Mouse (Mus musculus) lung, embryonic 14.5 days (tissue): Measurements from ENCODE around the gene Ceacam19. TPM values are rescaled to one million over a fixed set of nuclear protein-coding genes. Genes with fewer than 3 reads are reported as not detected.

Experiments
- ATAC-seq: fragments of 200-750 bp; cut with Nextera tagmentation; 2 replicates; pipeline ENCODE4 v1.8.0; 2017; ENCODE audit warnings: mild to moderate bottlenecking, moderate TSS enrichment, moderate library complexity; ENCODE audit not compliant: insufficient read depth
- DNase-seq: peaks from one replicate; pipeline ENCODE4 v3.0.0-alpha.2; 2015
- H3K27ac ChIP-seq: fragments of 300-500 bp; sonication (generic); 2 replicates; pipeline ENCODE4 v1.5.1; 2014; ENCODE audit warnings: low read depth, mild to moderate bottlenecking, moderate library complexity
- H3K27me3 ChIP-seq: fragments of 300-500 bp; sonication (generic); 2 replicates; pipeline ENCODE4 v1.6.1; 2014; ENCODE audit warnings: low read length, control low read depth; ENCODE audit not compliant: insufficient read depth
- H3K36me3 ChIP-seq: fragments of 300-500 bp; sonication (generic); 2 replicates; pipeline ENCODE4 v1.6.1; 2014; ENCODE audit warnings: control low read depth; ENCODE audit not compliant: insufficient read depth
- H3K4me1 ChIP-seq: fragments of 300-500 bp; sonication (generic); 2 replicates; pipeline ENCODE4 v1.6.1; 2014; ENCODE audit warnings: antibody characterized with exemption, control low read depth; ENCODE audit not compliant: insufficient read depth
- H3K4me2 ChIP-seq: fragments of 300-500 bp; sonication (generic); 2 replicates; pipeline ENCODE4 v1.6.1; 2014; ENCODE audit warnings: mild to moderate bottlenecking
- H3K4me3 ChIP-seq: fragments of 300-500 bp; sonication (generic); 2 replicates; pipeline ENCODE4 v1.5.1; 2014; ENCODE audit warnings: low read depth, low read length
- H3K9ac ChIP-seq: fragments of 300-500 bp; sonication (generic); 2 replicates; pipeline ENCODE4 v1.6.1; 2014
- H3K9me3 ChIP-seq: fragments of 300-500 bp; sonication (generic); 2 replicates; pipeline ENCODE4 v1.6.1; 2016; ENCODE audit warnings: low read depth, low read length, control low read depth
- CTCF ChIP-seq: IDR thresholded peaks from 2 replicates; pipeline ENCODE4 v1.5.1; 2016; ENCODE audit warnings: antibody characterized with exemption, low read depth
- WGBS: fragments of 180-500 bp; shearing (Covaris S2); extraction: QIAGEN DNeasy Blood & Tissue Kit; methylation state at CpG from one replicate; pipeline ENCODE4 v1.1.7; 2014; 5-methylcytosine and 5-hydroxymethylcytosine counted together
- polyA plus RNA-seq: library from polyadenylated mRNA; unstranded; fragments of >200 nt; fragmentation: Nextera tagmentation; extraction: Ambion mirVana; gene quantifications from 2 replicates; pipeline ENCODE4 v1.2.1, GENCODE M21; 2014

The Ceacam19 gene
- polyA plus RNA-seq, 1 experiment from 2014 or later = not detected

DNA sequence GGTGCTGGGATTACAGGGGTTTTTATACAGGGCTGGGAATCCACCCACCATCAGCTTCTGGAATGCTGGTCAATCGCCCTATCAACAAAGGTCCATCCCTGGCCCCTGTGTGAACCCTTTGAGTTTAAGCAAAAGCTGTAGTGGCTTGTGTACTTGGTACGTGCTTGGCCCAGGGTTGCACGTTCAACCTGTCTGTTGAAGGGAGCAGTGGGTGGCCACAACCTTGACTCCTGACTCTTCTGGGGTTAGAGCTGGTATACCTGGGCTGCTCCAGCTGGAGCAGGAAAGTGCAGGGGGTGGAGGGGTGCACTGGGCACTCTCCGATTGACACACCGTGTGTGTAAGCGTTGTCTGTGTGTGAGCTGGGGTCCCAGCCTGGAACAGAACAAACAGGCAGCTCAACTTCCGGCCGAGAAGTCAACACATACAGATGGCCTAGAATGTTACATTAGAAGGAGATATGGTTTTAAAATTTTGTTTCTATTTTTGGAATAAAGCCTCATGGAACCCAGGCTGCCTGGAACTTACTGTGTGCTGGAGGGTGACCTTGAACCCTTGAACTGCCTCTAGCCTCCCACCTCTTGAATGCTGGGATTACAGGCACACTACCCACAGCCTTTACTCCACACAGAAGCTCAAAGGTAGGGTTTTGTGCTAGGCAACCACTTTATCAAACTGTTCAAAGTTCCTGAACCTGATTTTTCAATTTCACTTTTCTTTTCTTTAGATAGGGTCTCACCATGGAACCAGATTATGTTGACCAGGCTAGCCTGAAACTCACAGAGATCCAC lies 22.3 kb downstream of the Ceacam19 start:
- ATAC-seq (no peak), DNase-seq (no peak)
- H3K9me3 ChIP-seq = no peaks in the 10 kb centered on the region
- 65% methylated on average over 8 of the region's 8 CpGs for WGBS
- H3K4me1 ChIP-seq = no peaks in the 10 kb centered on the region
- TF ChIP-seq CTCF = no peak
- H3K4me3 ChIP-seq = no peak overlapping the region
- no peak overlapping the region for H3K4me2 ChIP-seq
- H3K9ac ChIP-seq = no peak overlapping the region
- H3K27me3 ChIP-seq = no peaks in the 10 kb centered on the region
- no peak overlapping the region for H3K27ac ChIP-seq
- H3K36me3 ChIP-seq = no peaks in the 10 kb centered on the region

DNA sequence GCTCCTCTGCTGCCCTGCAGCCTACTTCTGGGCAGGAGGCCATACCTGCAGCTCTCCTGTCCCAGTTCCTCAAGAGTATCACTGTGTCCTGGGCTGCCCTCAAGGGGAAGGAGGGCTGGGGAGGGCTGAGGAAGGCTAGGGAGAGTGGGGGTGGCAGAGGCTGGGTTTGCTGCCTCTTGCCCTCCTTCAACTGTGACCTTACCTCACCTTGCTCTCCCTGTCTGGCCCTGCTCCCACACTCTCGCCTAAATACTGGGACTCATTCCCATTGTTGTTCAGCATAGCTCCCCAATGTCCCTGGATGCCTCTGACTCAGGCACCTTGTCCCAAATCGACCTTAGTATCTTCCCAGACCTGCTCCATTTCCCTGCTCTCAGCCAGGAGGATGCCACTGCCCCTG lies 23.5 kb downstream of the Ceacam19 start:
- Histone ChIP-seq H3K4me3 (no peak overlapping the region), H3K4me1 (no peaks in the 10 kb centered on the region), H3K27ac (no peak overlapping the region), H3K9me3 (no peaks in the 10 kb centered on the region), H3K27me3 (no peaks in the 10 kb centered on the region), H3K9ac (no peak overlapping the region), H3K4me2 (no peak overlapping the region), H3K36me3 (no peaks in the 10 kb centered on the region)
- no peak for ATAC-seq
- DNase-seq = no peak
- 23% methylated on average over 2 of the region's 2 CpGs for WGBS
- TF ChIP-seq CTCF = no peak

DNA sequence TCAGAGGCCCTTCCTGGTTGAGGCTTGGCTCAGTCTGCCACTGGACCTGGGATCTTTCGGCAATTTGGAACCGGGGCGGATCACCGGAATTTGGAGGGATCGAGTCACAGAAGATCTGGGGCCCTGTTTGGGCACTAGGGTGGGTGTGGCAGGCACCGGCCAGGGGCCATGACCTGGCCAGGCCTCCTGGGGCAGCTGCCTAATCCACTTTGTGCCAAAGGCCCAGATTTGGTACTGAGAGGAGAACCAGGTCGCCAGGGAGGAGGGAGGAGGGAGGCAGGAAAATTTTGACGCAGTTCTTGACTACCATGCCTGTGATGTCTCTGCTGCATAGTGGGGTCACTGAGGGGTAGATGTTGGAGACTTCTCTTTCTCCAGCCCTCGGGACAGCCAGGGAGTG lies 26.6 kb downstream of the Ceacam19 start, which contains the start of gene Ceacam16:
Gene Ceacam16, minus strand, starts transcription at position 101 of the 400 bp plus-strand sequence.
- Histone ChIP-seq H3K4me1 (no peaks in the 10 kb centered on the region), H3K36me3 (no peaks in the 10 kb centered on the region), H3K4me3 (no peak within 1 kb of the TSS), H3K27ac (no peak within 1 kb of the TSS), H3K9ac (no peak within 1 kb of the TSS), H3K9me3 (no peaks in the 10 kb centered on the region), H3K27me3 (no peaks in the 10 kb centered on the region), H3K4me2 (no peak within 1 kb of the TSS)
- no peak for TF ChIP-seq CTCF
- no peak for DNase-seq
- WGBS = 82% methylated on average over 9 of the region's 9 CpGs
- no peak for ATAC-seq

DNA sequence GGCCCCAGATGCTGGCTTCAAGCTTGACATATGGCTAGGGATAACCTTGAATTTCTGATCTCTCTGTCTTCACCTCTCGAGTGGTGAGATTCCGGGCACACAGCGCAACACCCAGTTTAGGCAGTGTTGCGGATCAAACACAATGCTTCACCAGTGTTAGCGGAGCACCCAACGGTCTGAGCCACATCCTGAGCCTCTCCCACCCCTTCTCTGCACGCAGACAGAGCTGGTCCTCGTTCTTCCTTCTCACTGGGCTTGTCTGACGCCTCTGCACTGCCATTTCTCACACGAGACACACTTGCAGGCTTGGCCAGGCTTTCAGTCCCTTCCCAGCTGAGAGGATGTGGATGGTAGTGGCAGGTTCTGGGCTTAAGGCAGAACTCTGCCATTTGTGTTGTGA lies 28.0 kb downstream of the Ceacam19 start:
- H3K4me2 ChIP-seq = no peak overlapping the region
- no peaks in the 10 kb centered on the region for H3K27me3 ChIP-seq
- H3K4me3 ChIP-seq = no peak overlapping the region
- no peak overlapping the region for H3K9ac ChIP-seq
- WGBS = 50% methylated on average over 10 of the region's 10 CpGs
- H3K9me3 ChIP-seq = no peaks in the 10 kb centered on the region
- ATAC-seq (no peak), DNase-seq (no peak)
- H3K36me3 ChIP-seq = no peaks in the 10 kb centered on the region
- H3K27ac ChIP-seq = no peak overlapping the region
- no peaks in the 10 kb centered on the region for H3K4me1 ChIP-seq
- no peak for TF ChIP-seq CTCF

DNA sequence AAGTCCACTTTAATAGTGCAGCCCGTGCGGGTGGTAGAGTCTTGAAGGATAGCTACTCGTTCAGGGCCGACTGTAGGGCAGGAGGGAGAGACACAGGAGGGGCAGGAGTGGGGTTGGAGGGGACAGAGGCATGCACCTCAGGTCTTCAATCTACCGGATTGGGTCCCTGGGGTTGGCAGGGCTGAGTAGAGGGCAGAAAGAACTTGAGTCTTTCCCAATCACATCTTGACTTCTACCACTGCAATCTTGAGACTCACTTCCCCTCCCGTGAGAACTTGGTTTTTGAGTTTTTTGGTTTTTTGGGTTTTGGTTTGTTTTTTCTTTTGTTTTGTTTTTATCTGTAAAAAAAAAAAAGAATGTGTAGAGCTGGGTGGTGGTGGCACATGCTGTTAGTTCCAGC lies 31.5 kb downstream of the Ceacam19 start:
- Histone ChIP-seq H3K27ac (no peak overlapping the region), H3K4me1 (no peaks in the 10 kb centered on the region), H3K9ac (no peak overlapping the region), H3K4me3 (no peak overlapping the region), H3K27me3 (0 out of 2 replicates have a peak, but pooled peaks cover 11% of the 10 kb centered on the region), H3K9me3 (no peaks in the 10 kb centered on the region), H3K4me2 (no peak overlapping the region), H3K36me3 (no peaks in the 10 kb centered on the region)
- no peak for TF ChIP-seq CTCF
- DNase-seq (no peak), ATAC-seq (no peak)
- WGBS = 78% methylated on average over 6 of the region's 6 CpGs

DNA sequence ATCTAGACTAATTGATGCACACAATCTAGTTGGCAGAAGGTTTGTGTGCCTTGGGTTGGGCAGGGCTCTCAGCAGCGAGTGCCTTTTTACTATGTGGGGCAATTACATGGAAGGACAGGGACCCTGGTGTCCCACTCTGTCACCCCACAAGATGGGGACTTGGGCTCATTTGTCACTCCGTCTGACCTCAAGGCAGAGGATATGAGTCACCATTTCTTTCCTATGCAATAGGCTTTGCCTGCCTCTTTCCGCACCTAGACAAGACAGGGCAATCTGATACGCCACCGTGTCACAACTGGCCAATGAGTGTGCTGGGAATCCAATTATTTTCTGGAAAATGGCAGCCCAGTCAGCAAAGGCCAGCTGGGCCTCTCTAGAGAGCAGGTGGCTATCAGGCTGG lies 32.1 kb downstream of the Ceacam19 start:
- WGBS = 77% methylated on average over 5 of the region's 5 CpGs
- H3K27me3 ChIP-seq = 0 out of 2 replicates have a peak, but pooled peaks cover 11% of the 10 kb centered on the region
- ATAC-seq (no peak), DNase-seq (no peak)
- no peak overlapping the region for H3K4me2 ChIP-seq
- no peak overlapping the region for H3K9ac ChIP-seq
- no peaks in the 10 kb centered on the region for H3K4me1 ChIP-seq
- TF ChIP-seq CTCF = no peak
- no peaks in the 10 kb centered on the region for H3K9me3 ChIP-seq
- no peak overlapping the region for H3K4me3 ChIP-seq
- no peaks in the 10 kb centered on the region for H3K36me3 ChIP-seq
- H3K27ac ChIP-seq = no peak overlapping the region

DNA sequence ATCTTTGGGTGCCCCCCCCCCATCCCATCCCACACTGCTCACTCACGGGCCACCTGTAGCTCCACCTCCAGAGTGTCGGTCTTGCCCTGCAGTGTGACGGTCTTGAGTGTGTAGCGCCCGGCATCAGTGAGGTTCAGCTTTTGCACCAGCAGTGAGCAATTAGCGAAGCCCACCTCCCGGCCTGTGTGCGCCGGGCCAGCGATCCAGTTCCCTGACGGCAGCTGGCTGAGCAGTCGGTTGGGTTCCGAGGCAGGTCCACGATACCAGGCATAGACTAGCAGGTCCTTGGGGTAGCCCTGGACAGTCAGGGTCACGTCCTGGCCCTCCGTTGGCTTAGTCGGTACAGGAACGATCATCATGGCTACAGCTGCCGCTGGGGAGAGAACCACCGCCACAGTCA lies 34.2 kb downstream of the Ceacam19 start:
- DNase-seq (no peak), ATAC-seq (no peak)
- no peaks in the 10 kb centered on the region for H3K9me3 ChIP-seq
- H3K27ac ChIP-seq = no peak overlapping the region
- H3K4me3 ChIP-seq = no peak overlapping the region
- no peak for TF ChIP-seq CTCF
- H3K36me3 ChIP-seq = no peaks in the 10 kb centered on the region
- H3K4me2 ChIP-seq = no peak overlapping the region
- 0 out of 2 replicates have a peak, but pooled peaks cover 11% of the 10 kb centered on the region for H3K27me3 ChIP-seq
- H3K4me1 ChIP-seq = no peaks in the 10 kb centered on the region
- H3K9ac ChIP-seq = no peak overlapping the region
- 88% methylated on average over 20 of the region's 20 CpGs for WGBS
